Mouse (Mus musculus): ENCODE data around the gene Usp29.

- TF ChIP-seq CTCF (IDR thresholded peaks at IDR 0.05; ENCODE audit: control insufficient read depth, insufficient read depth, low read length) = no peak
- TF ChIP-seq POLR2A (IDR thresholded peaks at IDR 0.05; ENCODE audit: borderline replicate concordance, control insufficient read depth, low read depth, low read length) = no peak
These were observed 70.4 kb downstream of the Usp29 start for GRCm38 (mm10) chr7:6800586-6801441.

Measured in bone marrow, adult 2 months (tissue).